Mouse (Mus musculus): ENCODE data around the gene Ino80d.

Ino80d gene

GRCm38 (mm10) chr1:63107614-63108327 is 6.7 kb downstream of the Ino80d start:
- DNase-seq (ENCODE audit: low read depth) = no peak

- no peak for DNase-seq (ENCODE audit: low read depth)
Observed at GRCm38 (mm10) chr1:63102758-63103451, 11.6 kb downstream of the Ino80d start.

- no peak for DNase-seq (ENCODE audit: low read depth)
Observed at GRCm38 (mm10) chr1:63100196-63100595, 14.3 kb downstream of the Ino80d start.

GRCm38 (mm10) chr1:63098831-63099230 is 15.6 kb downstream of the Ino80d start:
- DNase-seq (ENCODE audit: low read depth) = no peak

- DNase-seq (ENCODE audit: low read depth) = no peak
Observed at GRCm38 (mm10) chr1:63096071-63096470, 18.4 kb downstream of the Ino80d start.

- no peak for DNase-seq (ENCODE audit: low read depth)
Observed at GRCm38 (mm10) chr1:63089795-63090194, 24.7 kb downstream of the Ino80d start.

- no peak for DNase-seq (ENCODE audit: low read depth)
Observed at GRCm38 (mm10) chr1:63088614-63089013, 25.9 kb downstream of the Ino80d start.

GRCm38 (mm10) chr1:63080277-63080676 is 34.2 kb downstream of the Ino80d start:
- no peak for DNase-seq (ENCODE audit: low read depth)

GRCm38 (mm10) chr1:63076383-63076782 is 38.1 kb downstream of the Ino80d start:
- no peak for DNase-seq (ENCODE audit: low read depth)

- no peak for DNase-seq (ENCODE audit: low read depth)
Observed at GRCm38 (mm10) chr1:63071379-63071778, 43.1 kb downstream of the Ino80d start.

GRCm38 (mm10) chr1:63058361-63058760 is 56.1 kb downstream of the Ino80d start:
- no peak for DNase-seq (ENCODE audit: low read depth)

- no peak for DNase-seq (ENCODE audit: low read depth)
Observed at GRCm38 (mm10) chr1:63057849-63058248, 56.6 kb downstream of the Ino80d start.

GRCm38 (mm10) chr1:63057318-63057717 is 57.1 kb downstream of the Ino80d start:
- no peak for DNase-seq (ENCODE audit: low read depth)

GRCm38 (mm10) chr1:63055386-63055785 is 59.1 kb downstream of the Ino80d start:
- DNase-seq (ENCODE audit: low read depth) = no peak

GRCm38 (mm10) chr1:63050866-63051265 is 63.6 kb downstream of the Ino80d start:
- DNase-seq (ENCODE audit: low read depth) = no peak

- no peak for DNase-seq (ENCODE audit: low read depth)
Observed at GRCm38 (mm10) chr1:63049977-63050376, 64.5 kb downstream of the Ino80d start.

GRCm38 (mm10) chr1:63047983-63048382 is 66.5 kb downstream of the Ino80d start:
- no peak for DNase-seq (ENCODE audit: low read depth)

GRCm38 (mm10) chr1:63032929-63033328 is 81.5 kb downstream of the Ino80d start:
- no peak for DNase-seq (ENCODE audit: low read depth)

GRCm38 (mm10) chr1:63019916-63020315 is 94.6 kb downstream of the Ino80d start:
- no peak for DNase-seq (ENCODE audit: low read depth)

- DNase-seq (ENCODE audit: low read depth) = no peak
Observed at GRCm38 (mm10) chr1:63005013-63005646, 109.3 kb downstream of the Ino80d start.

- DNase-seq (ENCODE audit: low read depth) = no peak
Observed at GRCm38 (mm10) chr1:63001874-63002273, 112.6 kb downstream of the Ino80d start.

GRCm38 (mm10) chr1:62993348-62993747 is 121.1 kb downstream of the Ino80d start:
- no peak for DNase-seq (ENCODE audit: low read depth)

- DNase-seq (ENCODE audit: low read depth) = no peak
Observed at GRCm38 (mm10) chr1:62992648-62993047, 121.8 kb downstream of the Ino80d start.

Data from c-Kit-positive CD71-negative TER-119-negative erythroid progenitor cells, embryonic 14.5 days (primary cell).